Mouse (Mus musculus): ENCODE measurements around the gene Gadd45b.

Gadd45b gene

DNA sequence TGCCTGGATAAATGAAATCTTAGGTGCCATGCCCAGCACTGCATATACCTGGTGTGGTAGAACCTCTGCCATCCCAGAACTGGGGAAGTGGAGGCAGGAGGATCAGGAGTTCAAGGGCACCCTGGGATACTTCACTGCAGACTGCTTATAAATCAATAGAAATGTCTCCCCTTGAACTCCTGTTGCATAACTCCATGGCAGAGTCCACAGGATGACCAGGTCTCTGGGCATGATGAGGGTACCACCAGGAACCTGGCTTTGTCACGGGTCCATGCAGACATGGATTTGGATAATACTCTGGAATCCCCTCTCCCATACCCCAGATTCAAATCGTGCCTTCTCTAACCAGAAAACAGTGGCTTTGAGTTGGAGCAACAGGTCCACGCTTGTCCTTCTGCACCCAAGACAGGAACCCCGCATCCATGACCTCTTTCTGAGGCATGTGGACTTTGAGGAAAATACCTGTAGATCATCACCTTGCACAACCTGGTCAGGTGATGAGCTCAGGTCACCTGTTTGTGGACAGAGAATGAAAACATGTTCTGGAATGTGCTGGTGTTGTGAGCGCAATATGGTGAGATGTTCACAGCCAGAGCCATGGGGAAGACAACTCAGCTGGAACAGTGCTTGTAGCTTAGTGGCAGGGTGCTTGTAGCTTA lies 29.2 kb downstream of the Gadd45b start:
- DNase-seq: no peak

DNA sequence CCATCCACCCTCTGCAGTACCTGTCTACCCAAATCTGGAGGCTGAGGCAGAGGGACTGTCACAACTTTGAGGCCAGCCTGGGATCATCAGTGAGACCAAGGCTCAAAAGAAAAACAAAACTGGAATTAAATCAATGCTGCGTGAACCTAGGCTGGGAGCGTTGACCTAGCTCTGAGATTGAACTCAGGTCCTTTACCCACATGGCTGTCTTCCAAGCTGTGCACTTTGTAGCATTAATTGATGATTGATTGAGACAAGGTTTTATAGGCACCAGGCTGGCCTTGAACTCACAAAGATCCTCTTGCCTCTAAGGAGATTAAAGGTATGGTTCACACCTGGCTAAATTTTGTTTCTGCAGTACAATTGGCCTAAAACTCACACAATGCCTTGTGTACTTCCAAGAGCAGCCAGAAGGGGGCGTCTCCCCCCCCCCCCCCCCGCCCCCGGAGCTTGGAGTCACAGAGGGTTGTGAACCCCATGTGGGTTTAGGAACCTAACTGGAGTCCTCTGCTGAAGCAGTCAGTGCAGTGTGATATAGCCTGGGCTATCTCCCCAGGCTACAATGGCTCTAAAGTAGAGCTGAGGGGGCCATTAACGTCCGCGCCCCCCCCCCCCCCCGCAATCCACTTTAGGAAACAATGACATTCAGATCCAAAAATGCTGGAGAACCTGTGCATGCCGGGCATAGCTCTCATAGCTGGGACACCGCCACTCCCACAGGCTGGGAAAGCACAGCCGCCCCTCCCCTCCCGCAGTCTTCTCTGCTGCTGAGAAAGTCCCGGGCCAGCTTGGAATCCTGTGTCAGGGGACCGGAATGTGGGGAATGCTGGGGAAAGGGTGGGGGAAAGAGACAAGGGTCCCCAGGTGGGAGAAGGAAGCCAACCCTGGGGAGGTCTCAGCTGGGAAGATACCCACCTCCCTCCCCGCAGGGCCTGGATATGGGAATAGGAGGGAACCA lies 31.0 kb downstream of the Gadd45b start:
- DNase-seq: peak; percentile 30 to 37

DNA sequence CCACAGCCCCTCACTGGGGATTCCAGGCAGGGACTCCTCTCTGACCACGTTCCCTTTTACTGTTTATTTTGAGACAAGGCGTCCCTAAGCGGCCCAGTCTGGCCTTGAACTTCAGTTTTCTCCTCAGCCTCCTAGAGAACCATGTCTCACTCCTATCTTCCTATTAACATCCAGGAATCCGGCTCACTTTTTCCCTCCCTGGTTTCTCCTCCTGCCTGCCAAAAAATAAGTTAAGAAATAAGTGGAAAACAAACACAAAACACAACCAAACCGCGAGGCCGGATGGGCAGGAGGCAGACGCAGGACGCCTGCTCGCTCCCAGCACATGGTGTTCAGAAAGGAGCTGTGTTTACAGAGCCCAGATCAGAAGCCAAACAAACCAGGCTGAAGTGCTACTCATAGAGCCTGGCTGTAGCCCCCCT lies 32.2 kb downstream of the Gadd45b start:
- no peak for DNase-seq

DNA sequence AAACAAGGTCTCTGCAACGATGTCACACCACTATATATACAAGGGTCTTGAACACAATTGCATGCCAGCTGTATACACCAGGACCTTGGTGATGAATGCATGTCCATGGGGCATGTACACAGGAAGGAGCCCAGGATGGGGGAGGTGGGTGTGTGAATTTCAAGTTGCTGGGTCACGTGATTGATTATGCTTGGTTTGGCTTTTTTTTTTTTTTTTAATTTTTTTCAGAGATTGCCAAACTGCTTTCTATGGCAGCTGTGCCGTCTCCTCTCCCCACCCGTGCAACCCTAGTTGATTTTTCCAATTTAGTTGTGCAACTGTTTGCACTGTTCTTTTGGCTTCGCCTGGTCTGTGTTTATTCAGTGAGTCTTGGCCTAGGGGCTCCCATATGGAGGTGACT lies 32.7 kb downstream of the Gadd45b start:
- no peak for DNase-seq

DNA sequence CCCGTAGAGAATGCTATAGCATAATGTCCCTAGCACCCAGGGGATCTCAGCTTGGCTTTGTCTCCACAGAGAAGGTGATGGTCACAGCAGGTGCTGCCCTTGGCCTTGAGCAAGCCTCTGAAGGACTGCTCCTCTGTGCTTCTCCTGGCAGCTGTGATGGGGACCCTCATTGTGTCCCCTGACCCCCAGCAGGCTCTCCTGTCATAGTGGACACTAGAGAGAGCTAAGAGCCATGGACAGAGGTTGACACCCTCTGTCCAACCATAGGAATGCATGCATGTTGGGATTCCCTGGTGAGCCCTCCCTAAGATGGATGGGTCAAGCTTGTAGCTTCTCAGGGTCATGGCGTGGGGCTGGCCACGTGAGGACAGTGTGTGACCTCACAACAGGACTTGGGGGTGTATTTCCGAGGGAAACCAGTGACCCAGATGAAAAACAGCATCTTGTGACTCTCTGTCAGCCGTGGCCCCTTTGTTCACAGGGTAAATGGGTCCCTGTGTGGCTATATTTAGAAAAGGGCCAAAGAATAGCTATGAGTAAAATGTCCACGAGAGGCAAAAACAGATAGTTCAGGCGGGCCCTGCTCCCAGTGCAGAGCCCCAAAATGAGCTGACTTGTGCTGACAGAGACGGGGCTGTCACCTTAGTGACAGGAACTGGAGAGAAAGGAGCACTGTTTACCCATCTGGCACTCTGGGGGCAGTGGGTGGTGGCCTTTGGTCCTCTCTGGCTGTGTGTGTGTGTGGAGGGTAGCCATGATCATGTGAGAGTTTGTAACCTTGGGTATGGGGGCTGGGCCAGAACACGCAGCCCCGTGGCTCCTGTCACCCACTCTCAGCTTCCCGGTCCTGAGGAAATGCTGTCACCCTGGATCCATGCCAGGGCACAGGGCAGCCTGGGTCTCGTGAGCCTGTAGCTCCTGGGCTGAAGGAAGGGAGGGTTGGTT lies 33.4 kb downstream of the Gadd45b start:
- DNase-seq: no peak

DNA sequence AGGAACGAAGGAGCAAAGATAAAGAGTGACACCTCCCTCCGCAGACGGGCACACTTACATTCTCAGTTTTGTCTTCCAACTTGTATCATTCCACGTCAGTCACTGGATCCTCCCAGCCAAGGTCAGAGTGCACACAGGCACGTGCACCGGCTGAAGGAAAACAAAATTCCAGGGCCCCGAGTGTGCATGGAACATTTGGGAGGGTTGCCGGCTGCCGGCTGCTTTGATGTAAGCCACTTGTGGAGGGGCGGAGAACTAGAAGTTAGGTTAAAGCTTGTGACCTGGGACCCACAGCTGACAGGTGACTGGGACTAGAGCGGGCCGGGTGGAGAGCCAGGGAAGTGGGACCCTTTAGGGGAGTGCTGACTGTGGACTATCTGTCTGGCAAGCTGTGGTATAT lies 36.4 kb downstream of the Gadd45b start:
- DNase-seq: no peak

DNA sequence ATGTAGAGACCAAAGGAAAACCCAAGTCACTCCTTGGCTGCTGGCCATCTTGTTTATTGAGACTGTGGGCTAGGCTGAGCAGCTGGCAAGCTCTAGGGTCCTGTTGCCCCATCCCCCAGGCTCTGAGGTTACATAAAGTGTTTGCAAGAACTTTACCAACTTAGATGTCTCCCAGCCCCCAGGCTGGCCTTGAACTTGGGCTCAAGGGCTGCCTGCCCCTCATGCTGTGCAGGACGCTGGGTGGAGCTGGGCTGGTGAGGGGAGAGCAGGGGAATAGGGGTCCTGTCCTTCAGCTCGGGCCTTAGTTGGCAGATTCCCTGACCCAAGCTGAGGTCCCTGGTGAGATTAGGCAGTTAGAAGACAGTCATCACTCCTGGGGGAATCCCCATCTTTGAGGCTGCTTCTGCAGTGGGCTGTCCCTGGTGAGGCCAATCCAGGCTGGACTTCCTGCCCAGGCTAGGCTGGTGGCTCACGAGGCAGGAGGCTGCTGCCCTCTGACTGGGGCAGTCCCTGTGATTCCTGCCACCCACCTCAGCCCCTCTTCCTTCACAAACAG lies 37.3 kb downstream of the Gadd45b start:
- peak; percentile 16 to 19 for DNase-seq

DNA sequence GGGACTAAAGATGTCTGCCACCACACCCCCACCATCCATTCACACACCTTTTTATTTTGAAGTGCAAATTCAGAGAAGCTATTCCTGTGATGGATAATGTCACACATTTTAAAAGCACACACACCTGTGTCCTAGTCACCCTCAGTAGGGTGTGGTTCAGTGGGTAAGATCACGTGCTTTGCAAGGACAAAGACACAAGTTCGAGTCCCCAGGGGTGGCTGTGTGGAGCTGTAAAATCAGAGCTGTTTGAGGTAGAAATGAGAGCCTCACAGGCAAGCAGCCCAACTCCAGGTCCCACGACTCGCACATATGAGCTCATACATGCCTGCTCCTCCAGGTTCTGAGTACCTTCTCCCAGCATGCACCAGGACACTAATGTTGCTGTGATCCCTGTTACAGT lies 38.2 kb downstream of the Gadd45b start:
- DNase-seq: no peak

DNA sequence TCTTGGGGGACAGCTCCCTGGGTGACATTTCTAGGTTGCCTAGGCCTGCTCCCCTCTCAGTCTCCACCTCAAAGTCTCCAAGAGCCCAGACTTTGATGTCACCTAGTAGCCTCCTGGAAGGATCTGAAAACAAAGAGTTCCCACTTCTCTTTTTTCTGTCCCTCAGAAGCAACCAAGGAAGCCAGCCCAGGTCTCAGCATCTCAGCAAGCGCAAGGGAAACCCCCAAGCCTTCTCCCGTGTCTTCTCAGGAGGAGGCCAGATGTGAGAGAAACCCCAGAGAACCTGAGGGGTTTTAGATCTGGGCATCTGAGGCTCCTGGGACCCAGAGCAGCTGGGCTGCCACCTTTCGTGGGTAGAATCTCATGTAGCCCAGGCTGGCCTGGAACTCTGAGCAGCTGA lies 39.4 kb downstream of the Gadd45b start:
- peak in 1 of 2 experiments; percentile 19 for DNase-seq

DNA sequence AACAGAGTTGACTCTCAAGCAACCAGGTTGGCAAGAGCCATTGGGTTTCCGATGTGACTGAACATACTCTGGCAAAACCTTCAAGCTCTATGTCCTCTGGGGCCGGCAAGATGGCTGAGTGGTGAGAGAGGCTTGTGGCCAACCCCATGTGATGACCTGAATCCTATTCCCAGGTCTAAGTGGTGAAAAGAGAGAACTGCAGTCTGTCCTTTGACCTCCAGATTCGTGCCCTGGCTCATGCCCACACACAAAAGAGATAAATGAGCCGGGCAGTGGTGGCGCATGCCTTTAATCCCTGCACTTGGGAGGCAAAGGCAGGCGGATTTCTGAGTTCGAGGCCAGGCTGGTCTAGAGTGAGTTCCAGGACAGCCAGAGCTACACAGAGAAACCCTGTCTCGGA lies 40.3 kb downstream of the Gadd45b start:
- no peak for DNase-seq

DNA sequence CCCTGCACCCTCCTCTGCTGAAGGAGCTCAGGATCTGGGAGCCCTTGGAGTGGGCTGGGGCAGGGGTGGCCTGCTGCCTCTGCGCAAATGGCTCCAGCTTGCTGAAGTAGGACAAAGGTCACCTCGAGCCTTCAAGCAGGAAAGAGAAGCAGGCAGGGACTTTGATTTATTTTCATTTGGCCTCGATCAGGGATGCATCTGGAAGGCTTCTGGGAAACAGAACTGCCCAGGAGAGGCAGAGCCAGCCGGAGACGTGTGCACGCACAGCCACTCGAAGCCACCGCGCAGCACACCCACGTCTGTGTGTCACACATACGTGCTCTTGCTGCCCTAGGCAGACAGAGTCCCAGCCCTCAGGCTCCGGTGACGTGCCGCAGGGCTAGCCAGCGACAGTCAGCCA lies 41.7 kb downstream of the Gadd45b start:
- no peak for DNase-seq

DNA sequence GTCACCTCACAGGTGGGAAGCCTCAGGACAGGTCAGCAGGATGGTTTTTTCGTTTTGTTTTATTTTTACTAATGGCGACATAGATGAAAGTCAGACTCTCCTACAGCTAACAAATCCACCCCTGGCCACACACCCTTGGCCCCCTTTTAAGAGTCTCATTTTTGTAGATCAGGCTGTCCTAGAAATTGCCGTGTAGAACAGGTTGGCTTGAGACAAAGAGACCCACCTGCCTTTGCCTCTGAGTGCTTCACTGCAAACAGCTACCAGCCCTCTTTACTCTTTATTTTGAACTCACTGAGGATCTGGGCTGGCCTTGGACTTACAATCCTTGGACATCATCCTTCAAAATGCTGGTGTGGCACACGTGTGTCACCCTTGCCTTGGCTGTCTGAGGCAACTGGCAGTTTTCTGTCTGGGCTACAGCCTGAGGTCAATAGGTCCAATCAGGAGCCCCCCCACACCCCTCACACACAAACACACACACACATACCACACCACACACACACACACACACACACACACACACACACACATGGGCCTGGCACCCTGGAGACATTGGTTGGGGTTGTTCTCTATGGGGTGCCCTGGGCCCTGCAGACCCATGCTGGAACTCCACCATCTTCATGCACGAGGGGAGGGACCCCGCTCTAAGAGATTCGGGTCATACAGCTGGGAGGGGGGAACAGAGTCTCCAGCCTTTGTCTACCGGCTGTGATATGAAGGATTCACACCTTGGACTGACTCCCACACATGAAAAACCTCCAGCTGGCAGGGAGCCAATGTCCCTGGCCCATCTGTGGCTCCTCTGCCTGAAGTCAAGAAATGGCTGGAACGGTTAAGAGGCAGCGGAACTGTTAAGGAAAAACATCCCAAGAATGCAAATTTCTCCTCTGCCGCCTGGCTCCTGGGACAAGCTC lies 42.5 kb downstream of the Gadd45b start:
- DNase-seq: no peak

DNA sequence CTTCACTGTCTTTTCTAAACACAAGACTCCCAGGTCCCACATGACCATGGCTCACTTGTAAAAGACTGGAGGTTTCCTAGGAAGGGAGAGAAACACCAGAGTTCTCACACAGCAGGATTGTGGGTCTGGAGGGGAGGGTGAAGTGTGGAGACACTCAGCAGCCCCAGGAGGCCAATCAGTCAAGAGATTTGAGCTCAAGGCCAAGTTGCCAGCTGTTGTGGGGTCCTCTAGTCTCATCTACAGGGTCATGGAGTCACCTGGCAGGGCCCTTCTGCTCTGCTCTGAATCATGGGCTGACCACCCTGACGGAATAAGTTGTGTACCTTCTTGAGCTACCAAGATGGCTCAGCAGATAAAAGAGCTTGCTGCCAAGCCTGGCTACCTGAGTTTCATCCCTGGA lies 43.8 kb downstream of the Gadd45b start:
- no peak for DNase-seq

DNA sequence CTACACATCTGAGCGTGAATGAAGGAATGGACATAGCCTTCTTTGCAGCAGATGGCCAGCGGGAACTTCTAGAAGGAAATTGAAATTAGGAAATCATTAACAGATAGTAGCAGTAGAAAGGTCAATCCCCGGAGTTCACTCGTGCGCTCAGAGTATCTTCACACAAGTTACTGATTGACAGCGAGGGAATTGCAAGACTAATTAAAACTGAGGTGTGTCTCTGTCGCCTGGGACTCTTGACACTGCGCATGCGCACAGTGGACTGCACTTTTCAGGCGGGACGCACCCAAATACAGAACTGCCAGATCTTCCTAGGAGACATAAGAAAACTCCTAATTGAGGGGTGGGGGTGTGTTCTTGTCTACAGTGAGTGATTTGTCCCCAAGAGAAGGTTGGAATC lies 45.6 kb downstream of the Gadd45b start:
- DNase-seq: no peak

DNA sequence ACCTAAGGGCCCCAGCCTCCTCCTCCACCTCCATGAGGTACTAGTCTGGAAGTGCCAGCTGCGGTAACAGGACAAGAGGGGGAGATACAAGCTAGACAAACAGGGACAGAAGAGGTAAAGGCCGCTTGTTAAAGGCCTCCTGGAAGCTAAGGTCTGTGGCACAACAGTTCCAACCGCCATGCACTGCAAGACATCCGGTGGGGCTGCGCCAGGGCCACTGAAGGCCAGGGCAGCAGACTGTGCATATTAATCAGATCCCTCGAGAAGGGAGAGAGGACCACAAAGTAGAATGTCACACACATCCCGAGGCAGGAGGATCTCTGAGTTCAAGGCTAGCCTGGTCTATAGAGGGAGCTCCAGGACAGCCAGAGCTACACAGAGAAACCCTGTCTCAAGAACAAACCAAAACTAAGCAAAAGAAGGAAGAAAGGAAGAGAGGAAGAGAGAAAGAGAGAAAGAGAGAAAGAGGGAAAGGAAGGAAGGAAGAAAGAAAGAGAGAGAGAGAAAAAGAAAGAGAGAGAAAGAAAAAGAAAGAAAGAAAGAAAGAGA lies 51.8 kb downstream of the Gadd45b start:
- DNase-seq: no peak
